17 mouse cellular contexts compared by ENCODE assay signal in the genomic region with DNA sequence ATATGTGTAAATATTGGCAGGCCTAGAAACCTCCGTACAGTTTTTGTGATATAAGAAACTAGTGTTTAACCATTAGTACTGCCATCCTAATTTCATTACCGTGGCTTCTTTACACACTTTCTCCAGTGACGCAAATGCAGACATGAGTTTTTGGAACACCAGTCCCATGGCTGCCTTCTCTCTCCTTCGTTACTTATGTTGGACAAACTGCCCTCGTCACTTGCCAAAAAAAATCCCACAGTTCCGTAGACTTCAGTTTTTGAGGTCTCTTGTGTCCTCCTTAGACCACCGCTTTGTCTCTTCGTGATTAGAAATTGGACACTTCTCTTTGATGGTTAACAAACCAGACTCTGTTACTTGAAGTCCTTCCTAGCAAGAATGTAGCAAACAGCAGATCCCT.
"Had no signal": no experiment of that assay in that cellular context is flagged by ENCODE, and none has a peak within 500 bp of the region (broad histone marks: within the 10 kb centered on the region; RNA-seq: fewer than 3 reads in every experiment).

No protein-coding gene starts in this region.

- H3K27me3 ChIP-seq: midbrain, embryonic 12.5 days; neural tube, embryonic 13.5 days; neural tube, embryonic 15.5 days; stomach, embryonic 15.5 days had no signal

- H3K27ac ChIP-seq: midbrain, embryonic 10.5 days; midbrain, embryonic 12.5 days; neural tube, embryonic 13.5 days; neural tube, embryonic 15.5 days; stomach, embryonic 15.5 days; stomach, postnatal 0 days had no signal

- H3K4me1 ChIP-seq: midbrain, embryonic 10.5 days; midbrain, embryonic 12.5 days; neural tube, embryonic 13.5 days; neural tube, embryonic 15.5 days; stomach, embryonic 15.5 days had no signal

- H3K4me3 ChIP-seq: midbrain, embryonic 10.5 days; midbrain, embryonic 12.5 days; myocyte; neural tube, embryonic 13.5 days; neural tube, embryonic 15.5 days; stomach, embryonic 15.5 days had no signal

- DNase-seq: lung, adult 18-20 months; lung, embryonic 14.5 days; lung, postnatal 10 days; lung, postnatal 4 days; midbrain, embryonic 14.5 days; right cerebral cortex, postnatal 14 days; thymus, adult 2 months; thymus, postnatal 14 days; thymus, postnatal 36 days had no signal

- H3K4me2 ChIP-seq: lung, embryonic 14.5 days; midbrain, embryonic 12.5 days; neural tube, embryonic 13.5 days; neural tube, embryonic 15.5 days; stomach, embryonic 15.5 days had no signal

- ATAC-seq: midbrain, embryonic 16.5 days had no signal

- H3K9me3 ChIP-seq: midbrain, embryonic 10.5 days; midbrain, embryonic 12.5 days; neural tube, embryonic 13.5 days; neural tube, embryonic 15.5 days; stomach, embryonic 15.5 days had no signal

- H3K9ac ChIP-seq: lung, embryonic 14.5 days; midbrain, embryonic 12.5 days; neural tube, embryonic 13.5 days; neural tube, embryonic 15.5 days; stomach, embryonic 15.5 days had no signal
